Comparison of ENCODE assay signal across 10 mouse cellular contexts in the genomic region with DNA sequence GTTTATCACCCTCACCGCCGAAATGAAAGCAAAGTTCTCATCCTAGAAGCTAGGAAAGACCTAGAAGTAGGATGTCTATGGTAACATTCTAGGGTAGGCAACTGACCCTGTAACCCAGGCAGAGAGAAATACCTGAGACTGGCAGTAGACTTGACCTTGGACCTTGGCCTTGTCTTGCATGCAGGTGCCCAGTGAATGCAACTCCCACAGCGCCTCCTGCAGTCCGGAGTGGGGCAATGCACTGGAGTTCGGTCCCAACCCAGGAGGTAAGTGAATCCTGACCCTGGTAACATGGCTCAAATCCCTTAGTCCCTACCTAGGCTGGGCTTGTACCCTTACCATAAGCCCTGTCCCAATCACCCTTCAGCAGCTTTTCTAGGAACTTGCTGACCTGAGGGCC. TPM values are rescaled to one million over a fixed set of nuclear protein-coding genes. Genes with fewer than 3 reads are reported as not detected.
A peak's percentile ranks its signal among the peaks of the same experiment; 100 is the strongest.
DNase-seq lines count a peak whose midpoint lies in the region; ATAC-seq and TF ChIP-seq lines count a peak whose summit lies in the region.
"Had no signal": no experiment of that assay in that cellular context is flagged by ENCODE, and none has a peak within 500 bp of the region (broad histone marks: within the 10 kb centered on the region; RNA-seq: fewer than 3 reads in every experiment).

No protein-coding gene starts in this region.

- no peak for ATAC-seq in limb, embryonic 12.5 days (ENCODE audit: insufficient number of reproducible peaks, insufficient read depth, low FRiP score, low TSS enrichment, low read depth)
- 0 out of 2 replicates have a peak, but pooled peaks have one; percentile 41 for ATAC-seq in megakaryocyte-erythroid progenitor cell, adult 5-6 weeks (replicated peaks; ENCODE audit: low FRiP score, low TSS enrichment, poor library complexity, severe bottlenecking)
- no peak for ATAC-seq in erythroblast, adult 5-6 weeks (replicated peaks; ENCODE audit: low FRiP score, poor library complexity, severe bottlenecking)

- peak; percentile 49; the same call in 1 of the 2 replicates for TF ChIP-seq CTCF in bone marrow, adult 2 months (IDR thresholded peaks at IDR 0.05; ENCODE audit: control insufficient read depth, insufficient read depth, low read length)
- TF ChIP-seq CTCF in gastrocnemius, adult 2 months (IDR thresholded peaks at IDR 0.05) = peak; percentile 78

- no peaks in the 10 kb centered on the region for H3K36me3 ChIP-seq in limb, embryonic 12.5 days
- no peaks in the 10 kb centered on the region for H3K36me3 ChIP-seq in limb, embryonic 10.5 days
- H3K36me3 ChIP-seq: neural tube, embryonic 13.5 days had no signal

- no peak for DNase-seq in limb, embryonic 10.5 days (ENCODE audit: low spot score)
- DNase-seq in gastrocnemius, adult 2 months = peak; percentile 84
- no peak for DNase-seq in thymus, postnatal 25 days
- DNase-seq in left cerebral cortex, postnatal 10 days (ENCODE audit: extremely low spot score in 1 of 2, low spot score in 2 of 2) = no peak

- no peak for TF ChIP-seq POLR2A in bone marrow, adult 2 months (IDR thresholded peaks at IDR 0.05; ENCODE audit: borderline replicate concordance, control insufficient read depth, low read depth, low read length)

- H3K4me1 ChIP-seq in limb, embryonic 12.5 days (replicated peaks) = peaks cover 32% of the 10 kb centered on the region
- peaks cover 34% of the 10 kb centered on the region for H3K4me1 ChIP-seq in limb, embryonic 10.5 days
- no peaks in the 10 kb centered on the region for H3K4me1 ChIP-seq in bone marrow, adult 2 months (ENCODE audit: control insufficient read depth, insufficient read depth, low read length)

- 0 out of 2 replicates have a peak, but pooled peaks cover 3% of the 10 kb centered on the region for H3K9me3 ChIP-seq in limb, embryonic 12.5 days
- no peaks in the 10 kb centered on the region for H3K9me3 ChIP-seq in limb, embryonic 10.5 days (replicated peaks)
- H3K9me3 ChIP-seq: neural tube, embryonic 13.5 days had no signal

- intact Hi-C loops in gastrocnemius, adult 2 months (cut with DNase I) = loop anchor here (2.0 kb wide), 1 partner anchor 16 kb away; no protein-coding TSS in a partner anchor
- intact Hi-C loops in left cerebral cortex, postnatal 10 days (cut with DNase I) = no loop called here

- H3K27me3 ChIP-seq in limb, embryonic 12.5 days = no peaks in the 10 kb centered on the region
- H3K27me3 ChIP-seq in limb, embryonic 10.5 days (ENCODE audit: low read depth, poor library complexity, severe bottlenecking) = 0 out of 2 replicates have a peak, but pooled peaks cover 6% of the 10 kb centered on the region
- H3K27me3 ChIP-seq: neural tube, embryonic 13.5 days had no signal

- no peak overlapping the region for H3K4me2 ChIP-seq in limb, embryonic 12.5 days
- H3K4me2 ChIP-seq: neural tube, embryonic 13.5 days had no signal

- H3K27ac ChIP-seq in limb, embryonic 12.5 days = no peak overlapping the region
- no peak overlapping the region for H3K27ac ChIP-seq in limb, embryonic 10.5 days
- H3K27ac ChIP-seq in bone marrow, adult 2 months (ENCODE audit: control insufficient read depth, insufficient read depth, low read depth, low read length, poor library complexity) = no peak overlapping the region
- peak overlapping the region; percentile 95 for H3K27ac ChIP-seq in gastrocnemius, adult 2 months
- H3K27ac ChIP-seq: neural tube, embryonic 13.5 days had no signal

- H3K4me3 ChIP-seq in limb, embryonic 12.5 days (replicated peaks) = peak overlapping the region; percentile 7; the same call in 1 of the 2 replicates
- no peak overlapping the region for H3K4me3 ChIP-seq in limb, embryonic 10.5 days
- no peak overlapping the region for H3K4me3 ChIP-seq in bone marrow, adult 2 months (replicated peaks; ENCODE audit: control insufficient read depth, low read depth, low read length)
- H3K4me3 ChIP-seq in gastrocnemius, adult 2 months = peak overlapping the region; percentile 70
- H3K4me3 ChIP-seq: neural tube, embryonic 13.5 days had no signal

- WGBS in limb, embryonic 12.5 days = 63% methylated on average over 5 of the region's 5 CpGs
- WGBS in limb, embryonic 10.5 days = 61% methylated on average over 5 of the region's 5 CpGs
- 82% methylated on average over 5 of the region's 5 CpGs for WGBS in bone marrow, adult 2 months

- 0 out of 2 replicates have a peak overlapping the region, but pooled peaks have one; percentile 12 for H3K9ac ChIP-seq in limb, embryonic 12.5 days (replicated peaks)
- H3K9ac ChIP-seq: neural tube, embryonic 13.5 days had no signal

RNA-seq across cellular contexts. Expression of gene Myog, which starts 1.1 kb away (rescaled TPM):
- polyA plus RNA-seq in limb, embryonic 12.5 days (2016; fragmentation: Nextera tagmentation; extraction: Ambion mirVana) = 108 and 119 TPM in 2 replicates
- 2.0 and 16.0 TPM in 2 replicates for polyA plus RNA-seq in limb, embryonic 10.5 days (2016; fragmentation: Nextera tagmentation; extraction: Ambion mirVana)
- polyA plus RNA-seq in bone marrow, adult 2 months (2011; ENCODE audit: insufficient read depth, insufficient read length, low replicate concordance, missing spikeins) = not detected in 2 replicates
- 10 to 100 TPM; 11.6 to 34.5 TPM for total RNA-seq in gastrocnemius, adult 2 months (2021)
- total RNA-seq in megakaryocyte-erythroid progenitor cell, adult 5-6 weeks (2014; fragmentation: Nextera tagmentation) = not detected in 2 replicates
- not detected in 2 replicates for total RNA-seq in megakaryocyte-erythroid progenitor cell, adult 5-6 weeks (2017)
- not detected for total RNA-seq in left cerebral cortex, postnatal 10 days (2021)
- not detected in 2 replicates for total RNA-seq in erythroblast, adult 5-6 weeks (2015; ENCODE audit: low replicate concordance)
- total RNA-seq in erythroblast, adult 5-6 weeks (2017; ENCODE audit: low replicate concordance) = not detected in 2 replicates
- polyA plus RNA-seq: intestine, embryonic 14.5 days had no signal

RNA-seq across cellular contexts. Expression of gene Ppfia4, which starts 41.8 kb away (rescaled TPM):
- 6.5 and 6.7 TPM in 2 replicates for polyA plus RNA-seq in limb, embryonic 12.5 days (2016; fragmentation: Nextera tagmentation; extraction: Ambion mirVana)
- polyA plus RNA-seq in limb, embryonic 10.5 days (2016; fragmentation: Nextera tagmentation; extraction: Ambion mirVana) = 1.8 and 2.3 TPM in 2 replicates
- polyA plus RNA-seq in bone marrow, adult 2 months (2011; ENCODE audit: insufficient read depth, insufficient read length, low replicate concordance, missing spikeins) = 3.3 and 9.3 TPM in 2 replicates
- total RNA-seq in gastrocnemius, adult 2 months (2021) = under 1 TPM; 0.42 to 0.46 TPM
- 0.32 and 1.1 TPM in 2 replicates for total RNA-seq in megakaryocyte-erythroid progenitor cell, adult 5-6 weeks (2014; fragmentation: Nextera tagmentation)
- 1.1 and 1.6 TPM in 2 replicates for total RNA-seq in megakaryocyte-erythroid progenitor cell, adult 5-6 weeks (2017)
- 10 to 100 TPM; 78.0 to 78.3 TPM for total RNA-seq in left cerebral cortex, postnatal 10 days (2021)
- total RNA-seq in erythroblast, adult 5-6 weeks (2015; ENCODE audit: low replicate concordance) = 2.1 and 4.2 TPM in 2 replicates
- 2.8 and 3.8 TPM in 2 replicates for total RNA-seq in erythroblast, adult 5-6 weeks (2017; ENCODE audit: low replicate concordance)

RNA-seq across cellular contexts. Expression of gene Adora1, which starts 55.7 kb away (rescaled TPM):
- 1.5 and 3.0 TPM in 2 replicates for polyA plus RNA-seq in limb, embryonic 12.5 days (2016; fragmentation: Nextera tagmentation; extraction: Ambion mirVana)
- polyA plus RNA-seq in limb, embryonic 10.5 days (2016; fragmentation: Nextera tagmentation; extraction: Ambion mirVana) = 0.06 and 0.69 TPM in 2 replicates
- not detected in 2 replicates for polyA plus RNA-seq in bone marrow, adult 2 months (2011; ENCODE audit: insufficient read depth, insufficient read length, low replicate concordance, missing spikeins)
- total RNA-seq in gastrocnemius, adult 2 months (2021) = under 1 TPM; 0.20 to 0.31 TPM
- total RNA-seq in megakaryocyte-erythroid progenitor cell, adult 5-6 weeks (2014; fragmentation: Nextera tagmentation) = not detected in 2 replicates
- not detected in 2 replicates for total RNA-seq in megakaryocyte-erythroid progenitor cell, adult 5-6 weeks (2017)
- 100 to 1,000 TPM; 154 to 165 TPM for total RNA-seq in left cerebral cortex, postnatal 10 days (2021)
- total RNA-seq in erythroblast, adult 5-6 weeks (2015; ENCODE audit: low replicate concordance) = not detected in 2 replicates
- not detected in 2 replicates for total RNA-seq in erythroblast, adult 5-6 weeks (2017; ENCODE audit: low replicate concordance)

Comparison
In these comparisons a context has a peak if more than half of its experiments do, and no peak if none do; other contexts are left out.
1. H3K4me3 ChIP-seq: peak in limb, embryonic 12.5 days (single experiment) and gastrocnemius, adult 2 months (single experiment); none in limb, embryonic 10.5 days (single experiment) and bone marrow, adult 2 months (single experiment).
2. RNA of gene Myog, which starts 1.1 kb away (total RNA-seq): 11.6 to 34.5 TPM in gastrocnemius, adult 2 months; not detected in left cerebral cortex, postnatal 10 days, not detected in megakaryocyte-erythroid progenitor cell, adult 5-6 weeks and not detected in erythroblast, adult 5-6 weeks; every median in the first group is over 10 times any median in the second.
3. RNA of gene Ppfia4, which starts 41.8 kb away (total RNA-seq): 78.0 to 78.3 TPM in left cerebral cortex, postnatal 10 days; 2.1 to 4.2 TPM in erythroblast, adult 5-6 weeks, 0.32 to 1.6 TPM in megakaryocyte-erythroid progenitor cell, adult 5-6 weeks and 0.42 to 0.46 TPM in gastrocnemius, adult 2 months; every median in the first group is over 10 times any median in the second.
4. RNA of gene Adora1, which starts 55.7 kb away (total RNA-seq): 154 to 165 TPM in left cerebral cortex, postnatal 10 days; 0.20 to 0.31 TPM in gastrocnemius, adult 2 months, not detected in megakaryocyte-erythroid progenitor cell, adult 5-6 weeks and not detected in erythroblast, adult 5-6 weeks; every median in the first group is over 100 times any median in the second.